Comparison of ENCODE assay signal across 8 mouse cellular contexts in genomic region chr9:31279306-31279705, GRCm38 (mm10). TPM values are rescaled to one million over a fixed set of nuclear protein-coding genes. Genes with fewer than 3 reads are reported as not detected.
DNase-seq lines count a peak whose midpoint lies in the region; ATAC-seq and TF ChIP-seq lines count a peak whose summit lies in the region.

No protein-coding gene starts in this region.

- peak overlapping the region; percentile 31; the same call in 1 of the 2 replicates for H3K9ac ChIP-seq in limb, embryonic 15.5 days

- ATAC-seq in limb, embryonic 15.5 days (ENCODE audit: insufficient number of reproducible peaks, low FRiP score, low TSS enrichment, low read depth) = no peak
- ATAC-seq in granulocyte monocyte progenitor cell, adult 5-6 weeks (replicated peaks; ENCODE audit: poor library complexity, severe bottlenecking) = no peak

- no peak for DNase-seq in gastrocnemius, adult 2 months
- no peak for DNase-seq in gastrocnemius, postnatal 36 days
- DNase-seq in natural killer cell, adult 2 months (ENCODE audit: low spot score in 2 of 2) = no peak
- DNase-seq in spleen, postnatal 4 days (ENCODE audit: low spot score in 2 of 2) = no peak

- peak overlapping the region; percentile 69 for H3ac ChIP-seq in C2C12 (ENCODE audit: control insufficient read depth, insufficient read length, low read depth)

- H3K4me3 ChIP-seq in gastrocnemius, adult 2 months = peak overlapping the region; percentile 88
- peak overlapping the region; percentile 59 for H3K4me3 ChIP-seq in C2C12 (ENCODE audit: insufficient read depth, poor library complexity, severe bottlenecking)
- peak overlapping the region; percentile 90 for H3K4me3 ChIP-seq in embryonic fibroblast, embryonic 13.5 days (ENCODE audit: insufficient read depth, low read length)
- peak overlapping the region; percentile 75 for H3K4me3 ChIP-seq in limb, embryonic 15.5 days

- no peaks in the 10 kb centered on the region for H3K27me3 ChIP-seq in C2C12 (ENCODE audit: control insufficient read depth, insufficient read depth, insufficient read length)
- no peaks in the 10 kb centered on the region for H3K27me3 ChIP-seq in limb, embryonic 15.5 days

- H3K4me1 ChIP-seq in embryonic fibroblast, embryonic 13.5 days (ENCODE audit: control insufficient read depth, insufficient read depth, low read length) = peaks cover 12% of the 10 kb centered on the region
- H3K4me1 ChIP-seq in limb, embryonic 15.5 days = peaks cover 18% of the 10 kb centered on the region

- WGBS in limb, embryonic 15.5 days = 59% methylated on average over 2 of the region's 2 CpGs

- H3K79me2 ChIP-seq in C2C12 (ENCODE audit: control insufficient read depth, insufficient read depth) = peaks cover 34% of the 10 kb centered on the region

- peak overlapping the region; percentile 77 for H3K4me2 ChIP-seq in limb, embryonic 15.5 days

- no peak for TF ChIP-seq POLR2A in embryonic fibroblast, embryonic 13.5 days (IDR thresholded peaks at IDR 0.05; ENCODE audit: low read depth, low read length)

- peaks cover 16% of the 10 kb centered on the region for H3K79me3 ChIP-seq in C2C12 (ENCODE audit: low read depth)

- TF ChIP-seq CTCF in gastrocnemius, adult 2 months (IDR thresholded peaks at IDR 0.05) = no peak
- TF ChIP-seq CTCF in C2C12 (IDR thresholded peaks at IDR 0.05; ENCODE audit: control insufficient read depth, insufficient read depth, insufficient read length) = no peak
- TF ChIP-seq CTCF in embryonic fibroblast, embryonic 13.5 days (IDR thresholded peaks at IDR 0.05; ENCODE audit: borderline replicate concordance, insufficient read depth, low read length) = no peak

- H3K27ac ChIP-seq in gastrocnemius, adult 2 months = peak overlapping the region; percentile 99
- peak overlapping the region; percentile 99 for H3K27ac ChIP-seq in embryonic fibroblast, embryonic 13.5 days (ENCODE audit: insufficient read depth, low read length)
- peak overlapping the region; percentile 99 for H3K27ac ChIP-seq in limb, embryonic 15.5 days

- intact Hi-C loops in gastrocnemius, adult 2 months (cut with DNase I) = loop anchor here (5.0 kb wide), 1 partner anchor 52 kb away; no protein-coding TSS in a partner anchor
- intact Hi-C loops in gastrocnemius, postnatal 36 days (cut with DNase I) = no loop called here

- no peaks in the 10 kb centered on the region for H3K9me3 ChIP-seq in limb, embryonic 15.5 days

- no peaks in the 10 kb centered on the region for H3K36me3 ChIP-seq in C2C12 (ENCODE audit: control insufficient read depth, insufficient read depth)
- no peaks in the 10 kb centered on the region for H3K36me3 ChIP-seq in limb, embryonic 15.5 days

TF ChIP-seq in C2C12, 6 proteins besides CTCF, POLR2A, EP300 and RAD21:
- no peak for TF ChIP-seq MYOG (IDR thresholded peaks at IDR 0.05; ENCODE audit: control insufficient read depth, extremely low read depth, insufficient read length)
- no peak for TF ChIP-seq FOSL1 (IDR thresholded peaks at IDR 0.05; ENCODE audit: insufficient read depth, low read length, poor library complexity, severe bottlenecking)
- TF ChIP-seq USF1 (IDR thresholded peaks at IDR 0.05; ENCODE audit: low read depth) = no peak
- no peak for TF ChIP-seq CEBPB (IDR thresholded peaks at IDR 0.05; ENCODE audit: low read depth)
- TF ChIP-seq MYOD1 (IDR thresholded peaks at IDR 0.05; ENCODE audit: control insufficient read depth, insufficient read length, low read depth) = no peak
- TF ChIP-seq MAX (IDR thresholded peaks at IDR 0.05) = no peak

RNA-seq across cellular contexts. Expression of gene Prdm10, which starts 1.0 kb away (rescaled TPM):
- 1 to 10 TPM; 4.4 to 4.8 TPM for total RNA-seq in gastrocnemius, adult 2 months (2021)
- 1 to 10 TPM; 3.8 TPM for total RNA-seq in gastrocnemius, postnatal 36 days (2021)
- 2.5 TPM for polyA plus RNA-seq in C2C12 (2012; fragmentation: generic; extraction: Trizol)
- polyA plus RNA-seq in embryonic fibroblast, embryonic 13.5 days (2011; ENCODE audit: insufficient read length, low read depth, missing spikeins) = 6.4 and 8.2 TPM in 2 replicates
- polyA plus RNA-seq in limb, embryonic 15.5 days (2015; fragmentation: Nextera tagmentation; extraction: Ambion mirVana) = 4.4 and 4.7 TPM in 2 replicates
- total RNA-seq in granulocyte monocyte progenitor cell, adult 5-6 weeks (2014; fragmentation: Nextera tagmentation) = 12.4 and 14.1 TPM in 2 replicates
- 6.4 and 7.3 TPM in 2 replicates for total RNA-seq in granulocyte monocyte progenitor cell, adult 5-6 weeks (2017)
